Mouse (Mus musculus) liver, embryonic 14.5 days (tissue): ENCODE measurements around the gene Ahctf1.

ENCODE experiments used
- CTCF ChIP-seq: IDR thresholded peaks from 2 replicates; pipeline ENCODE4 v1.5.1; 2016; ENCODE audit warnings: antibody characterized with exemption, low read depth, control low read depth
- EP300 ChIP-seq: IDR thresholded peaks from 2 replicates; pipeline ENCODE4 v1.6.1; 2016; ENCODE audit warnings: antibody characterized with exemption, low read depth

- TF ChIP-seq EP300 (no peak), CTCF (no peak)
Observed at GRCm38 (mm10) chr1:179752276-179752675, 51.2 kb downstream of the Ahctf1 start.
